Mouse (Mus musculus) heart, postnatal 10 days (tissue): ENCODE measurements around the gene Dst. TPM values are rescaled to one million over a fixed set of nuclear protein-coding genes. Genes with fewer than 3 reads are reported as not detected.

ENCODE experiments used
- DNase-seq, 2 experiments: peaks; one replicate each; pipeline ENCODE4 v3.0.0; 2021
- intact Hi-C: fragments of 180-260 bp; cut with DNase I; formaldehyde crosslinking; loops from one replicate; pipeline ENCODE4 v1.15.1; 2025
- total RNA-seq, 2 experiments: library from RNA; stranded (reverse); gene quantifications; 2 replicates each; pipeline ENCODE4 v1.2.3; 2021

Gene Dst
- total RNA-seq, 2 experiments from 2014 or later = 281 to 295 TPM

- intact Hi-C loops = loop anchor here (1.0 to 2.0 kb wide), 2 partner anchors 47 to 113 kb away; no protein-coding TSS in a partner anchor
- DNase-seq = no peak
These were observed 209.7 kb downstream of the Dst start for GRCm38 (mm10) chr1:34117709-34118108.

- intact Hi-C loops = loop anchor here (2.0 kb wide), 1 partner anchor 59 kb away; no protein-coding TSS in a partner anchor
- peak in 1 of 2 experiments; percentile 60 for DNase-seq
These were observed 212.0 kb downstream of the Dst start for GRCm38 (mm10) chr1:34120066-34120465.

GRCm38 (mm10) chr1:34120602-34121001, 212.6 kb downstream of the Dst start:
- intact Hi-C loops = loop anchor here (2.0 kb wide), 1 partner anchor 60 kb away; no protein-coding TSS in a partner anchor
- no peak for DNase-seq

- DNase-seq = peak; percentile 91
- intact Hi-C loops = loop anchor here (2.0 kb wide), 1 partner anchor 61 kb away; no protein-coding TSS in a partner anchor
These were observed 213.4 kb downstream of the Dst start for GRCm38 (mm10) chr1:34121157-34122015.

- no peak for DNase-seq
- intact Hi-C loops = no loop called here
These were observed 214.2 kb downstream of the Dst start for GRCm38 (mm10) chr1:34122198-34122597.

- intact Hi-C loops = no loop called here
- peak in 1 of 2 experiments; percentile 50 for DNase-seq
These were observed 214.9 kb downstream of the Dst start for GRCm38 (mm10) chr1:34122905-34123304.

- peak; percentile 51 to 54 for DNase-seq
- intact Hi-C loops = no loop called here
These were observed 215.3 kb downstream of the Dst start for GRCm38 (mm10) chr1:34123334-34123733.

- intact Hi-C loops = no loop called here
- no peak for DNase-seq
These were observed 216.4 kb downstream of the Dst start for GRCm38 (mm10) chr1:34124376-34124775.

GRCm38 (mm10) chr1:34125148-34125547, 217.1 kb downstream of the Dst start:
- intact Hi-C loops = no loop called here
- no peak for DNase-seq

- intact Hi-C loops = no loop called here
- DNase-seq = no peak
These were observed 219.9 kb downstream of the Dst start for GRCm38 (mm10) chr1:34127714-34128474.

- intact Hi-C loops = no loop called here
- DNase-seq = no peak
These were observed 220.8 kb downstream of the Dst start for GRCm38 (mm10) chr1:34128796-34129195.

- peak; percentile 76 to 80 for DNase-seq
- intact Hi-C loops = no loop called here
These were observed 221.7 kb downstream of the Dst start for GRCm38 (mm10) chr1:34129691-34130090.

GRCm38 (mm10) chr1:34130804-34131203, 222.8 kb downstream of the Dst start:
- no peak for DNase-seq
- intact Hi-C loops = no loop called here

GRCm38 (mm10) chr1:34132875-34133274, 224.8 kb downstream of the Dst start:
- DNase-seq = peak in 1 of 2 experiments; percentile 47
- intact Hi-C loops = no loop called here

GRCm38 (mm10) chr1:34135535-34135934, 227.5 kb downstream of the Dst start:
- DNase-seq = no peak
- intact Hi-C loops = no loop called here

GRCm38 (mm10) chr1:34139191-34139853, 231.3 kb downstream of the Dst start:
- no peak for DNase-seq
- intact Hi-C loops = no loop called here

- no peak for DNase-seq
- intact Hi-C loops = no loop called here
These were observed 231.9 kb downstream of the Dst start for GRCm38 (mm10) chr1:34139871-34140471.

GRCm38 (mm10) chr1:34140686-34141085, 232.7 kb downstream of the Dst start:
- intact Hi-C loops = no loop called here
- peak; percentile 45 to 54 for DNase-seq

GRCm38 (mm10) chr1:34142951-34143580, 235.0 kb downstream of the Dst start:
- DNase-seq = no peak
- intact Hi-C loops = loop anchor here (2.0 kb wide), 1 partner anchor 14 kb away; no protein-coding TSS in a partner anchor

GRCm38 (mm10) chr1:34144826-34145225, 236.8 kb downstream of the Dst start:
- intact Hi-C loops = no loop called here
- DNase-seq = no peak
